Mouse (Mus musculus): ENCODE data around the gene Alox12.

Alox12 gene

DNA sequence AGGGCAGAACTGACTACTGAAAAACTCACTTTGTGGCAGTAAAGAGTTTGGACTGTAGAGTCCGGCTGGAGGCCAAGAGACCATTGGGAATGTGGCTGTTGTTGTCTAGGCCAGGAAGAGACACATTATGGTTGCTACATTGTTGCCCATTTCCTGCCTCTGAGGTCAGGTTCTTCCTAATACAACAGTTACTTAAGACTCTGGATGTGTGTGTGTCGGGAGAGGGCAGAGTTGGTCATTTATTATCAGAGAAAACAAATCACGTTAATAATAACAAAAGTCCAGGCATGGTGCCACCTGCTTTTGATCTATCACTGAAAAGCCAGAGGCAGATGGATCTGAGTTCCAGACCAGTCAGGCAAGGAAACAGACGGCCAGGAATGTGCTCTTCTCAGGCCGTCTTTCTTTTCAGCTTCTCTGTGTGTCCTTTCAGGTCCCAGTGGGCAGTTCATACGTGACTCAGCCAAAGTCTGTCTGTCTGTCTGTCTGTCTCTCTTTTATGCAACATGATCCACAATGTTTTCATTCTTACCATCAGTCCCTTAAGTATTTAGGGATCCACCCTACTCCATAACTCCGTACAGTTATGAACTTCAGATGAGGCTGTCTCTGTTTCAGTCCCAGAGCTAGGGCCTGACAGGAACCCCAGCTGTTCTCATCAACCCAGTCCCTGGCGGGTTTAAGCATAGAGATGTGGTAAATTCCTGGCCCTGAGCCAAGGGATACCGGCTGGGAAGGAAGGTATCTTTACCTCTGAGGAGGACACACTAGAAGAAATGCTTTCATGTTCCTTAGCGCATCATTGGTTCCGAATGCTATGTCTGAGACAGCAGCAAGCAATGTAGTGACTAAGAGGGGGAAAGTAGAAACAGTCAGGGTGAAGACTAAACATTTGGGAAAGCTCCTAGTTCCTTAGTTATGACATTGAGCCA, 61.5 kb downstream of the Alox12 start:
- peak; percentile 11 for DNase-seq (ENCODE audit: low spot score)

DNA sequence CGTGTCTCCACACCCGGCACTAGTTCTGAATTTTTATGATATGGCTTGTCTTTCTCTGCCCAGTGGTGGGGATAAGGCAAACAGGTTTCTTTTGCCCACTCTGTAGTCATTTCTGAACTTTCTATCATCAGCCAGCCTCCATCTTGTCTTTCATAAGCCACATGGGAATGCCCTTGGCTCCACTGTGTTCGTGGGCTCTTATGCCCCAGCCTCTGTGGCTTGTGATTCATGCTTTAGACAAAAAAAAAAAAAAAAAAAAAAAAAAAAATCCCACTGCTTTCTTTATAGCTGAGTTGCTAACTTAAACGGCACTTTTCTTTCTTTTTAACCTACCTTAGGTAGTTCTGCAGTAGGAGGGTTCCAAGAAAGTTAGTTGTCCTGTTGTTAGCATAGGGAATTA, 63.0 kb downstream of the Alox12 start:
- DNase-seq (ENCODE audit: low spot score), result no peak
